Mouse (Mus musculus) CH12.LX (cell line): ENCODE measurements around the gene Hdac11.

Experiments used
- CTCF ChIP-seq, 2 experiments: IDR thresholded peaks in 1 of 2; conservative IDR thresholded peaks in 1 of 2; 2 replicates each; pipeline ENCODE4 v1.5.1; 2011 to 2012; ENCODE audit warnings: low read depth in 2 of 2, low read length in 2 of 2, improper control_type of control experiment in 1 of 2, inconsistent platforms in 1 of 2, mild to moderate bottlenecking in 1 of 2, moderate library complexity in 1 of 2
- ELF1 ChIP-seq: IDR thresholded peaks from 2 replicates; pipeline ENCODE4 v1.6.1; 2014; ENCODE audit warnings: low read depth, mild to moderate bottlenecking, inconsistent platforms, low read length, improper control_type of control experiment
- EP300 ChIP-seq: IDR thresholded peaks from 2 replicates; pipeline ENCODE4 v1.6.1; 2011; ENCODE audit warnings: low read length, improper control_type of control experiment
- GABPA ChIP-seq: IDR thresholded peaks from 2 replicates; pipeline ENCODE4 v1.6.1; 2012; ENCODE audit warnings: low read depth, low read length, improper control_type of control experiment, inconsistent platforms; ENCODE audit not compliant: insufficient replicate concordance
- HCFC1 ChIP-seq: IDR thresholded peaks from 2 replicates; pipeline ENCODE4 v1.6.1; 2012; ENCODE audit warnings: low read depth, mild to moderate bottlenecking, inconsistent platforms, low read length, improper control_type of control experiment
- JUN ChIP-seq: IDR thresholded peaks from 2 replicates; pipeline ENCODE4 v1.6.1; 2011; ENCODE audit warnings: low read depth, mild to moderate bottlenecking, low read length, improper control_type of control experiment, moderate library complexity; ENCODE audit not compliant: insufficient read depth
- JUND ChIP-seq: conservative IDR thresholded peaks from 2 replicates; pipeline ENCODE4 v1.6.1; 2011; ENCODE audit warnings: low read depth, low read length, improper control_type of control experiment
- KAT2A ChIP-seq: IDR thresholded peaks from 2 replicates; pipeline ENCODE4 v1.6.1; 2012; ENCODE audit warnings: low read length, improper control_type of control experiment, inconsistent platforms; ENCODE audit not compliant: insufficient replicate concordance
- MAX ChIP-seq: IDR thresholded peaks from 2 replicates; pipeline ENCODE4 v1.6.1; 2011; ENCODE audit warnings: low read length, improper control_type of control experiment
- MEF2A ChIP-seq: IDR thresholded peaks from 2 replicates; pipeline ENCODE4 v1.6.1; 2014; ENCODE audit warnings: low read depth, mild to moderate bottlenecking, inconsistent platforms, low read length, improper control_type of control experiment, borderline replicate concordance
- NELFE ChIP-seq: IDR thresholded peaks from 2 replicates; pipeline ENCODE4 v1.6.1; 2011; ENCODE audit warnings: low read depth, low read length, improper control_type of control experiment
- RAD21 ChIP-seq: IDR thresholded peaks from 2 replicates; pipeline ENCODE4 v1.6.1; 2011; ENCODE audit warnings: low read depth, mild to moderate bottlenecking, low read length, improper control_type of control experiment, moderate library complexity
- SMC3 ChIP-seq: IDR thresholded peaks from 2 replicates; pipeline ENCODE4 v1.6.1; 2011; ENCODE audit warnings: low read depth, low read length, improper control_type of control experiment
- ZNF384 ChIP-seq: IDR thresholded peaks from 2 replicates; pipeline ENCODE4 v1.6.1; 2012; ENCODE audit warnings: low read depth, low read length, improper control_type of control experiment, inconsistent platforms

DNA sequence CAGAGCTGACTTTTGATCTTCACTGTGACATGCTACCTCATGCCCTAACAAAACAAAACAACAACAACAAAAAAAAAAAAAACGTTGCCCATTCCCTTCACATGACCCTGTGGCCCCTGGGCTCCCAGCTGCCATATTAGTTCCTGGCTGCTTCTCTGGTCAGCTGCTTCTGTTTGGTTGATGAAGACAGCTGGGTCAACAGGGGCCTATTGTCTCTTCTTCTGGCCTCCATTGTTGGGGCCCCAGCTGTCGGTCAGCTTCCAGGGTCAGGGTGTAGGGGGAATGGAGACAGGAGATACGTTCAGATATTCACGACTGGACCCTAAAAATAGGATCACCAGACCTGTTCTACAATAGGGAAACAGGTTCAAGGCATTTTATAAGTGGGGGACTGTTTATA, 403 bp upstream of the Hdac11 start:
- no peak for TF ChIP-seq SMC3
- no peak for TF ChIP-seq CTCF (conservative IDR thresholded peaks at IDR 0.05 in 1 of 2, IDR thresholded peaks at IDR 0.05 in 1 of 2; ENCODE audit: low read depth in 2 of 2, low read length in 2 of 2)
- TF ChIP-seq JUN = no peak
- TF ChIP-seq JUND = no peak
- no peak for TF ChIP-seq GABPA
- no peak for TF ChIP-seq EP300
- no peak for TF ChIP-seq MEF2A
- TF ChIP-seq ELF1 = no peak
- no peak for TF ChIP-seq HCFC1
- TF ChIP-seq RAD21 = no peak
- no peak for TF ChIP-seq ZNF384
- no peak for TF ChIP-seq KAT2A
- no peak for TF ChIP-seq NELFE
- TF ChIP-seq MAX = no peak
